Mouse (Mus musculus): Measurements from ENCODE around the gene Gm45785. TPM values are rescaled to one million over a fixed set of nuclear protein-coding genes. Genes with fewer than 3 reads are reported as not detected.

The Gm45785 gene
- polyA plus RNA-seq (2015; fragmentation: Illumina TruSeq; extraction: RNeasy Lipid Tissue Mini Kit (QIAGEN cat#74804); ENCODE audit: low read depth, low replicate concordance) = not detected

GRCm38 (mm10) chr7:140855860-140856784, at the start of gene Gm45785:
Gene Gm45785 (minus strand): TSS chr7:140856331.

DNA sequence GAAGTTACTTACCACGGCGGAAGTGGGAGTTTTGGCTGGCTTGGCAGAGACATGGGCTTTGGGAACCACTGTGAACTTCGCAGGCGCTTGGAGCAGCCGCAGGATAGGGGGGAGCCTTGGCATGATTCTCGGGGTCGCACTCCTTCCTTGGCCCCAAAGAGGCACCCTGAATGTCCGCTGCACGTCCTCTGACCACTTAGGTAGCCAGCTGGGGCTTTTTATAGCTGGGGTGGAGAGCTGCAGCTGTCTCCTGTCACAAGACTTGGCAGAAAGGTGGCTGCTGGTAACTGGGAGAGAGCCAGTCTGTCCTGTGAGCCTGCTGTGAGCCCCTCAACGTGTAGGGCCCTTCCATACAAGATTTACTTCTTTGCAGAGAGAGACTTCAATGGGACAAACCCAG, 44.1 kb upstream of the Gm45785 start, which contains the start of gene Cox8b:
TSS of gene Cox8b (minus strand) at position 227 of the 400 bp plus-strand sequence.

DNA sequence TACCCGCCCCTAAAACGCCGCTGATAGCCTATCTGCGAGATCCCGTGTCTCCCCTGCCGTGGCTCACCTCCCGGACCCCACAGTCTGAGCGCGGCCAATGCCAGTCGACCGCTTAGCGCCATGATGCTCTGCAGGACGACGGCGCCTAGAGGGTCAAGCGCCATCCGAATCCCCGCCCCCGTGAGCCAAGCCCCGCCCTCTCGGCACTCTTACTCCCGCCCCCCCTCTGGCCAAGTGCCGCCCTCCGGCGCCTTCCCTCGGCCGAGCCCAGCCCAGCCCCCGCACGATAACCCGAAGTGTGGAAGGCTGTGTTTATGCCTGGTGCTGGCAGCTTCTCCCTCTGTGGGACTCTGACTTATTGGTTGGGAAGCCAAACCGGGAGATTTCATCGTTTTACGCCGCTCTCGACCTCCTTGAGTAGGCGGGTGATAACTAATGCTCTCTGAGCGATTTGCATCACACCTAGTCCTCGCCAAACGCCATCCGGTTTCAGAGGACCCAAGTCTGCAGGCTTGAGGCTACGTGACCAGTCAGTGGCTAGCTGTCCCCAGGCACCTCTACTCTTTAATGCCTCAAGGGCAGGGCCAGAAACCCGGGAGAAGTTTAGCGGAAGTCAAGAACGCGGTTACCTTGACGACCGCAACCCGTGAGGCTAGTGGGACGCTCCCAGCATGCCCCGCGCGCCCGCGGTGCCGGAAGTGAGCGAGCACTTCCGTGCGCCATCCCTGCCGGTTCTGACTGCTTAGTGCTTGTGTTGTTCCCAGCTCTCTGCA, 25.8 kb upstream of the Gm45785 start, which contains the start of the genes Psmd13 and Sirt3:
TSS of gene Psmd13 (plus strand) at position 273 of the 773 bp plus-strand sequence.
TSS of gene Sirt3 (minus strand) at position 614 of the 773 bp plus-strand sequence.

GRCm38 (mm10) chr7:140857550-140858505, 1.7 kb upstream of the Gm45785 start, which contains the start of gene Bet1l:
Gene Bet1l (minus strand): TSS chr7:140857577.

DNA sequence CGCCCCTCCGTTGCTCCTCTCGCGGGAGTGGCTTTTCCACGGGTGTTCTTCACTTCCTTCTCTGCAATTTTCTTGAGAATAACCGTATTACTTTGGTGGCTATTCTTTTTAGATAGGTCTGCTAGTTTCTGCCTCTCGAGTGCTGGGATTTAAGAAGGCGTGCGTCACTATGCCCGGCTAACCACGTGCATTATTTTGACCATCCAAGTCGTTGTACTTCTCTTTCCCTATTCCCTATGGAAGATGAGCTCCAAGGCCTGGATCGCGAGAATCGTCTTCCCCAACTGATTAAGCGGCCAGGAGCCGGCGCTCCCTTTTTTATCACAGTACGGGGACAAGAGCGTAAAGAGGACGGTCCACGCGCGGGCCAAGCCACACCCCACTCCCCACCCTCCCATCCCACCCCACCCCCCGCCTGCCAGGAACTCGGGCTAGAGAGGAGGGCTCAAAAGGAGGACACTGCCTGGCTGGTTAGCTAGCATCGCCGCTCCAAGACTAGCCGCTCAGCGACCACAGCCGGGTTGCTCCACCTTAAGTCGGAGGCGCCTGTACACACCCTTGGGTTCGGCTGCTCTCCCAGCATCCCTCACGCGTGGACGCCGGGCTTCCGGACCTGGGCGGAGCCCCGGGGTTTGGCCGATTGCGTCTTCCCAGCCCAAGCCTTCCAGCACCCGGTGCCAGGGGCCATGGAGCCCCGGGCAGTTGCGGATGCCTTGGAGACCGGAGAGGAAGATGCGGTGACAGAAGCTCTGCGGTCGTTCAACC, 836 bp upstream of the Gm45785 start, which contains the start of gene Ric8a:
TSS of gene Ric8a (plus strand) at position 173 of the 765 bp plus-strand sequence.

GRCm38 (mm10) chr7:140847755-140848580, 8.2 kb downstream of the Gm45785 start, which contains the start of gene Odf3:
Gene Odf3 (plus strand): TSS chr7:140847805.

DNA sequence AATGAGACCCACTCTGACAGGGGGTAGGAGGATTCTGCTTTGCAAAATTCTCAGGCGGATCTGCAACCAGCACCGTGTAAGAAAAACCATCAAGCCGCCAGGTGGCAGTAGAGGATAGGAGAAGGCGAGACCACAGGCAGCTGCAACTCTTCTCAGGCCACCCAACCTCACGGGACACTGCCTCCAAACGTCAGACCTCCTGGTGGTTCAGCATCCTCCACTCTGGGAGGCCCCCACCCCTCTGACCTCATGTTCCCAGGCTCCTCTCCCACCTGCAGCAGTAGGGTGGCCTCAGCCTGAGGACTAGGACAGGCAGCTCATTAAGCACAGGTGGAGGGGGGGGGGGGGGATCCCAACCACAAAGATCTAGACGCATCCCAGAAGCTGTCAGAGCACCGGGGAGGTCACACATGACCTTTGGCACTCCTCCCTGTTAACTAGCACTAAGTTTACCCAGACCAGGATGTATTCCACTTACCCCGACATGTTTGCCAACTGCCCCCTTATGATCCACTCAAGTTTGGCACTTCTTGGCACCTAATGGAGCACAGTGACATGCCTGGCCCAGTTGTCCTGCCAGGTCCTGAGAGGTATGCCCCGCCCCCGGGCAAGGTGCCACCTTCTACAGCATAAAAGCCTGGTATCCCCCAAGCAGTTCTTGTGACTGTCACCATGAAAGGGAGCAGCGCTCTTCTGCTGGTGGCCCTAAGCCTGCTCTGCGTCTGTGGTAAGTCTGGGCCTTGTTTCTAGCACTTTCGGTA, 11.0 kb downstream of the Gm45785 start, which contains the start of gene Scgb1c1:
TSS of gene Scgb1c1 (plus strand) at position 643 of the 761 bp plus-strand sequence.

DNA sequence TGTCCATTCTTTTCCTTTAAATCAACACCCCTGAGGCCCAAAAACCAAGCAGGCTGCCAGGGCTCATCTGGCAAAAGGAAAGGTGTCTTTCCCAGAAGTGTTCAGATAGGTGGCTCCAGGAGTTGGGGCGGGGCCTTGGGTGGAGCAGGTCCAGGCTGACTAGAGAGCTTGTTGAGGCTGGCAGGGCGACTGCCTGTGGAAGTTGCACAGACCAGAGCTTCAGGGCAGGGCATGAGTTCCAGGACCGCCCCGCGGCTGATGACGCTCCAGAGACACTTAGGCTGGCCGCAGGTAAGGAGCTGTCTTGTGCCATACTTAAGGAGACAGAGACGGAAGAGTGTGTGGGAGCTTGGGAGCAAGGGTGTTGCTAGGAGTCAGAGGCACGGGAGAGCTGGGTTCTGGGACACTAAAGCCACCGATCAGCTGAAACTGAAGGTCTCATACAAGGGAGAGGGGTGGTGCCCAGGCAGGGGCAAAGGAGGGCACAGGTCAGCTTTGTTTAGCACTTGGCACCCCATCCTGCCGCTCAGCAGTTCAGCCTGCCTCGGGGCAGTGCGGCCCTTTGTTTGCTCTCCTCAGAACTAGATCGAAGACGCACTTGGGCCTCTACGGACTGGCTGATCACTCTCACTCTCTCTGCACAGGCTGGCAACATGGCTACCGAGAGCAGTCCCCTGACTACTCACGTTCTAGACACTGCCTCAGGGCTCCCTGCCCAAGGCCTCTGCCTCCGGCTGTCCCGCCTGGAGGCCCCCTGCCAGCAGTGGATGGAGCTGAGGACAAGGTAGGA, 21.0 kb downstream of the Gm45785 start, which contains the start of gene Urah:
TSS of gene Urah (plus strand) at position 51 of the 790 bp plus-strand sequence.

GRCm38 (mm10) chr7:140821653-140822329, 34.3 kb downstream of the Gm45785 start, which contains the start of gene Zfp941:
Gene Zfp941 (minus strand): TSS chr7:140822178.

GRCm38 (mm10) chr7:140787406-140788052, 68.6 kb downstream of the Gm45785 start, which contains the start of gene Syce1:
Gene Syce1 (minus strand): TSS chr7:140787852.

Other genes with a start within 250 kb of the Gm45785 start
- gene Olfr61, start 227.4 kb downstream of the Gm45785 start, polyA plus RNA-seq (2015; fragmentation: Illumina TruSeq; extraction: RNeasy Lipid Tissue Mini Kit (QIAGEN cat#74804); ENCODE audit: low read depth, low replicate concordance) = not detected
- not detected for gene Olfr53, start 209.9 kb downstream of the Gm45785 start, polyA plus RNA-seq (2015; fragmentation: Illumina TruSeq; extraction: RNeasy Lipid Tissue Mini Kit (QIAGEN cat#74804); ENCODE audit: low read depth, low replicate concordance)
- not detected for gene Olfr539, start 196.4 kb downstream of the Gm45785 start, polyA plus RNA-seq (2015; fragmentation: Illumina TruSeq; extraction: RNeasy Lipid Tissue Mini Kit (QIAGEN cat#74804); ENCODE audit: low read depth, low replicate concordance)
- not detected for gene Olfr45, start 174.4 kb downstream of the Gm45785 start, polyA plus RNA-seq (2015; fragmentation: Illumina TruSeq; extraction: RNeasy Lipid Tissue Mini Kit (QIAGEN cat#74804); ENCODE audit: low read depth, low replicate concordance)
- not detected for gene Olfr541, start 159.1 kb downstream of the Gm45785 start, polyA plus RNA-seq (2015; fragmentation: Illumina TruSeq; extraction: RNeasy Lipid Tissue Mini Kit (QIAGEN cat#74804); ENCODE audit: low read depth, low replicate concordance)
- gene Cyp2e1, start 92.6 kb downstream of the Gm45785 start, polyA plus RNA-seq (2015; fragmentation: Illumina TruSeq; extraction: RNeasy Lipid Tissue Mini Kit (QIAGEN cat#74804); ENCODE audit: low read depth, low replicate concordance) = 0.73 TPM
- 0.52 TPM for gene Syce1, start 68.5 kb downstream of the Gm45785 start, polyA plus RNA-seq (2015; fragmentation: Illumina TruSeq; extraction: RNeasy Lipid Tissue Mini Kit (QIAGEN cat#74804); ENCODE audit: low read depth, low replicate concordance)
- 21.9 TPM for gene Zfp941, start 34.2 kb downstream of the Gm45785 start, polyA plus RNA-seq (2015; fragmentation: Illumina TruSeq; extraction: RNeasy Lipid Tissue Mini Kit (QIAGEN cat#74804); ENCODE audit: low read depth, low replicate concordance)
- 1.6 TPM for gene Urah, start 21.3 kb downstream of the Gm45785 start, polyA plus RNA-seq (2015; fragmentation: Illumina TruSeq; extraction: RNeasy Lipid Tissue Mini Kit (QIAGEN cat#74804); ENCODE audit: low read depth, low replicate concordance)
- not detected for gene Scgb1c1, start 10.8 kb downstream of the Gm45785 start, polyA plus RNA-seq (2015; fragmentation: Illumina TruSeq; extraction: RNeasy Lipid Tissue Mini Kit (QIAGEN cat#74804); ENCODE audit: low read depth, low replicate concordance)
- gene Odf3, start 8.5 kb downstream of the Gm45785 start, polyA plus RNA-seq (2015; fragmentation: Illumina TruSeq; extraction: RNeasy Lipid Tissue Mini Kit (QIAGEN cat#74804); ENCODE audit: low read depth, low replicate concordance) = 0.28 TPM
- gene Ric8a, start 626 bp upstream of the Gm45785 start, polyA plus RNA-seq (2015; fragmentation: Illumina TruSeq; extraction: RNeasy Lipid Tissue Mini Kit (QIAGEN cat#74804); ENCODE audit: low read depth, low replicate concordance) = 66.6 TPM
- gene Bet1l, start 1.2 kb upstream of the Gm45785 start, polyA plus RNA-seq (2015; fragmentation: Illumina TruSeq; extraction: RNeasy Lipid Tissue Mini Kit (QIAGEN cat#74804); ENCODE audit: low read depth, low replicate concordance) = 34.2 TPM
- 133 TPM for gene Psmd13, start 25.6 kb upstream of the Gm45785 start, polyA plus RNA-seq (2015; fragmentation: Illumina TruSeq; extraction: RNeasy Lipid Tissue Mini Kit (QIAGEN cat#74804); ENCODE audit: low read depth, low replicate concordance)
- gene Sirt3, start 26.0 kb upstream of the Gm45785 start, polyA plus RNA-seq (2015; fragmentation: Illumina TruSeq; extraction: RNeasy Lipid Tissue Mini Kit (QIAGEN cat#74804); ENCODE audit: low read depth, low replicate concordance) = 133 TPM
- 4.6 TPM for gene Cox8b, start 44.1 kb upstream of the Gm45785 start, polyA plus RNA-seq (2015; fragmentation: Illumina TruSeq; extraction: RNeasy Lipid Tissue Mini Kit (QIAGEN cat#74804); ENCODE audit: low read depth, low replicate concordance)
- 0.34 TPM for gene Nlrp6, start 64.6 kb upstream of the Gm45785 start, polyA plus RNA-seq (2015; fragmentation: Illumina TruSeq; extraction: RNeasy Lipid Tissue Mini Kit (QIAGEN cat#74804); ENCODE audit: low read depth, low replicate concordance)
- 4.3 TPM for gene Pgghg, start 85.1 kb upstream of the Gm45785 start, polyA plus RNA-seq (2015; fragmentation: Illumina TruSeq; extraction: RNeasy Lipid Tissue Mini Kit (QIAGEN cat#74804); ENCODE audit: low read depth, low replicate concordance)
- gene Ifitm5, start 94.0 kb upstream of the Gm45785 start, polyA plus RNA-seq (2015; fragmentation: Illumina TruSeq; extraction: RNeasy Lipid Tissue Mini Kit (QIAGEN cat#74804); ENCODE audit: low read depth, low replicate concordance) = not detected
- not detected for gene Gm45717, start 99.6 kb upstream of the Gm45785 start, polyA plus RNA-seq (2015; fragmentation: Illumina TruSeq; extraction: RNeasy Lipid Tissue Mini Kit (QIAGEN cat#74804); ENCODE audit: low read depth, low replicate concordance)
- gene Ifitm2, start 99.7 kb upstream of the Gm45785 start, polyA plus RNA-seq (2015; fragmentation: Illumina TruSeq; extraction: RNeasy Lipid Tissue Mini Kit (QIAGEN cat#74804); ENCODE audit: low read depth, low replicate concordance) = 31.6 TPM
- 8.0 TPM for gene Ifitm1, start 110.9 kb upstream of the Gm45785 start, polyA plus RNA-seq (2015; fragmentation: Illumina TruSeq; extraction: RNeasy Lipid Tissue Mini Kit (QIAGEN cat#74804); ENCODE audit: low read depth, low replicate concordance)
- 39.7 TPM for gene Ifitm3, start 154.4 kb upstream of the Gm45785 start, polyA plus RNA-seq (2015; fragmentation: Illumina TruSeq; extraction: RNeasy Lipid Tissue Mini Kit (QIAGEN cat#74804); ENCODE audit: low read depth, low replicate concordance)
- gene Ifitm6, start 161.6 kb upstream of the Gm45785 start, polyA plus RNA-seq (2015; fragmentation: Illumina TruSeq; extraction: RNeasy Lipid Tissue Mini Kit (QIAGEN cat#74804); ENCODE audit: low read depth, low replicate concordance) = 1.1 TPM
- gene Gm17387, start 172.8 kb upstream of the Gm45785 start, polyA plus RNA-seq (2015; fragmentation: Illumina TruSeq; extraction: RNeasy Lipid Tissue Mini Kit (QIAGEN cat#74804); ENCODE audit: low read depth, low replicate concordance) = not detected
- 44.9 TPM for gene B4galnt4, start 204.8 kb upstream of the Gm45785 start, polyA plus RNA-seq (2015; fragmentation: Illumina TruSeq; extraction: RNeasy Lipid Tissue Mini Kit (QIAGEN cat#74804); ENCODE audit: low read depth, low replicate concordance)
- not detected for gene Pkp3, start 221.9 kb upstream of the Gm45785 start, polyA plus RNA-seq (2015; fragmentation: Illumina TruSeq; extraction: RNeasy Lipid Tissue Mini Kit (QIAGEN cat#74804); ENCODE audit: low read depth, low replicate concordance)
- gene Sigirr, start 244.2 kb upstream of the Gm45785 start, polyA plus RNA-seq (2015; fragmentation: Illumina TruSeq; extraction: RNeasy Lipid Tissue Mini Kit (QIAGEN cat#74804); ENCODE audit: low read depth, low replicate concordance) = 2.7 TPM